Mouse (Mus musculus): ENCODE measurements around the gene Cdk12.
"Not testable (repeated sequence)": the region's sequence is repeated elsewhere in the genome, so short reads cannot be mapped to it uniquely, and the experiment has no call there.

The Cdk12 gene

DNA sequence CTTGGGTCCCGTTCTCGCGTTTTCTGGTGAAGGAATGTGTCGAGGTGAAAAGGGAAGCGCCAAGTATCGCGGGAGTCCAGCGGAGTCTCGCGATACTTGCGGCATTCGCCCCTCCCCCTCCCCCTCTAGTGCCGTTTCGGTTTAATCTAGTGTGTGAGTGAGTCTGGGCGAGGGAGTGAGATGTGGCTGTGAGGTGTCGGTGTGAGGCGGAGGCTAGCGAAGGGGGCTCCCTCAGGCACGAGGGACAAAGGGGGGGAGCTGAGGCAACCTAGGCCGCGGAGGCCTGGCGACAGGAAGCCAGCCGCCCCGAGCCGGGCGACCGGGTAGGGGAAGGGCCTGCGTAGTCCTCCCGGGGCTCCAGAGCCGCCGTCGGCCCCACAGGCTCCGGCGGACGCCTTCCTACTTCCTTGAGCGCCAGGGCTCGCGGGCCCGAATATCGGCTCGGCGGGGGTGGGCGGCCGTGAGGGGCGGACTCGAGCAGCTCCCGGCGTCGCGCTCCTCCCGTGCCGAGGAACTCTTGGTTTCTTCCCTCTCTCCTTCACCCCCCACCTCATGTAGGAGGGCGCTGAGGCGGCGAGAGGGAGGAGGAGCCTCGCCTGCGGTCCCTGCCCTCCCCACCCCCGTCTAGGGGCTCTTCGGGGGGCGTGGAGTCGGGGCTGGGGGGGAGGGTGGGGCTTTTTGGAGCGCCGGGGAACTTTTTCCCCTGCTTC is at the start of gene Cdk12:
Cdk12 (plus strand) TSS at position 419 of the 710 bp plus-strand sequence.
- peak; percentile 97 for DNase-seq

DNA sequence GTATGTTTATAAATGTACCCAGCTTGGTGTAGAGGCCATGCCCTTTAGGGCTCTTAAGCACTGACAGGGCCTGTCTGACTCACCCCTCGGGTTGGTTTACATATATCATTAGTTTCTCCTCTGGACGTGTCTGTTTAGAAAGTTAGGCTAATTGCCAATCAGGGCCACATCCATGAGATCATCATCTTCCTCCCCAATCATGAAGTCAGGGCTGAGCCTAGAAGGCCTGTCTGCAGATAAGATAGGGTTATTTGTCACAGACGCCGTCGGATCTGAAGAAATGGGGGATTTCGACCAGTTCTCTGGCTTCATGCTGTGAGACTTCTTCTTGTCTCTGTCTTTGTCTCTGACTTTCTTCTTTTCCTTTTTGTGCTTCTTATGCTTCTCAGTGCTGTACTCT is 47.8 kb upstream of the Cdk12 start:
- no peak for DNase-seq

DNA sequence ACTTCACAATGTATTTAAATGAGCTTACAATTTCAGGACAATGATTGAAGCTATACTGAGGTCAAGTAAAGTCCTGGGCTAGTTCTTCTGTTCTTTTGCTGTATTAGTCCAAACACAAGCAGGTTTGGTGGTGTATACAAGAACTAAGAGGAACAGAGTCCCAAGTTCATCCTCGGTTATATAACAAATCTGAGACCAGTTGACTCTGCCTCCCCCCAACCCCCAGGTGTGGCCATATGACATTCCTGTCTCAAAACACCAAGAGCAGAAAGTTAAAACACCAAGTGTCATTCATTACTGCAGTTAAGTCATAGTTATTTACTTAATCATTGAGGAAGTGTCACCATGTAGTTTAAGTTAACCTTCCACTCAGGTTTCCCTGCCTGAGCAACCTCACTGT is 34.5 kb upstream of the Cdk12 start:
- DNase-seq, result peak; percentile 27

DNA sequence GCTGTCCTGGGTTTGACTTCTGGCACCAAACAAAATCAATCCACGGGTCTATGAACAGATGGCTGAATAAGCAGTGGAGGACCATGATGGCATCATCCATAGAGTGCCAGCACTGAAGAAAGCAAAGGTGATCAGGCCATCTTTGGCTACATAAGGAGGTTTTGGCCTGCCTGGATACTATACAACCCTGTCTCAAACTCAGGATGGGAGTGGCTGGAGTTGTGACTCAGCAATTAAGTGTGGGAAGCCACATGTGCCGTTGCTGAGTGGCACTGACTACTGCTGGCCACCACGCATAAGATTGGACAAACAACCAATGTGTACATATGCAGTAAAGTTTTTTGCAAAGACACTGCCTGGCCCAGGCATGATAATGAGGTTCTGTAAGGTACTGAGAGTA is 20.7 kb upstream of the Cdk12 start:
- DNase-seq, result not testable (repeated sequence)

DNA sequence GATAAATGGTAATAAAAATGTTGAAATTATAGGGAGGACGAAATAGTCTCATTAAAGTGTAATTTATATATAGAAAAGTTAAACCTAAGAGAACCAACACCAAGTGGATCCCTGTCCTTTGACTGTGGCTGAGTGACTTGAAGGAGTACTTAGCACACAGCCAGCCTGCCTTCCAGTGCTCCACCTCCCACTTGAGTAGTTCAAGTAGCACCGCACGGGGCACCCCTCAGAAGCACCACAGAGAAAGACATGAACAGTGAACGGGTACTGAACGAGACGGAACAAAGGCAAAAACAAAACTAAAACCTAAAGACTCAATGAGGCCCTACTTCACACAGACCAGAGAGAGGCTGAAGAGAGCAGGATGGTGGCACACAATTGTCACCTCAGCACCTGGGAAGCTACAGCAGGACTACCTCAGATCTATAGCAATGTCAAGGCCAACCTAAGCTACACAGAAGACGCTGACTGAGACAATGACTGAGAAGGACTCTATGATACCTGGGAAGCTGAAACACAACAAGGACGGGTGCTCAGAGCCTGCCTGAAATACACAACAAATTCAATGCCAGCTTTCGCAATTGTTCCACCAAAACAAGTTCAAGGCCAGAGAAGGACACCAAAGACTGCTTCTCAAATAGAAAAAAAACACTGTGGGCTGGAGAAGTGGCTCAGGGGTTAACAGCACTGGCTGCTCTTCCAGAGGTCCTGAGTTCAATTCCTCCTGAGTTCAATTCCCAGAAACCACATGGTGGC is 15.0 kb upstream of the Cdk12 start:
- no peak for DNase-seq

DNA sequence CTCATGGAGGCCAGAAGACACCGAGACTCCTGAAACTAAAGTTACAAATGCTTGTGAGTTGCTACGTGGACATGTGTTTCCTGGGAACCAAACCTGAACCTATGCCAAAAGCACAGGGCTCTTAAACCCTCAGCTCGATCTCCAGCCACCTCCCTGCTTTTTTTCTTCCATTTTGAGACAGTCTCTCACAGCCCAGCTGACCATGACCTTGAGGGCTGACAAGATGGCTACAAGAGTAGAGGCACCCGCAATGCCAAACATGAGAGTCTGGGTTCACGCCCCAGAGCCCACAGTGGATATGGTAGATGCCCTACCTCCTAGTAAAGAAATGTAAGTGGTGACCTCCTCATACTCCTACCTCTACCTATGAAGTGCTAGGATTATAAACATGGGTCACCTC is 12.0 kb upstream of the Cdk12 start:
- no peak for DNase-seq

DNA sequence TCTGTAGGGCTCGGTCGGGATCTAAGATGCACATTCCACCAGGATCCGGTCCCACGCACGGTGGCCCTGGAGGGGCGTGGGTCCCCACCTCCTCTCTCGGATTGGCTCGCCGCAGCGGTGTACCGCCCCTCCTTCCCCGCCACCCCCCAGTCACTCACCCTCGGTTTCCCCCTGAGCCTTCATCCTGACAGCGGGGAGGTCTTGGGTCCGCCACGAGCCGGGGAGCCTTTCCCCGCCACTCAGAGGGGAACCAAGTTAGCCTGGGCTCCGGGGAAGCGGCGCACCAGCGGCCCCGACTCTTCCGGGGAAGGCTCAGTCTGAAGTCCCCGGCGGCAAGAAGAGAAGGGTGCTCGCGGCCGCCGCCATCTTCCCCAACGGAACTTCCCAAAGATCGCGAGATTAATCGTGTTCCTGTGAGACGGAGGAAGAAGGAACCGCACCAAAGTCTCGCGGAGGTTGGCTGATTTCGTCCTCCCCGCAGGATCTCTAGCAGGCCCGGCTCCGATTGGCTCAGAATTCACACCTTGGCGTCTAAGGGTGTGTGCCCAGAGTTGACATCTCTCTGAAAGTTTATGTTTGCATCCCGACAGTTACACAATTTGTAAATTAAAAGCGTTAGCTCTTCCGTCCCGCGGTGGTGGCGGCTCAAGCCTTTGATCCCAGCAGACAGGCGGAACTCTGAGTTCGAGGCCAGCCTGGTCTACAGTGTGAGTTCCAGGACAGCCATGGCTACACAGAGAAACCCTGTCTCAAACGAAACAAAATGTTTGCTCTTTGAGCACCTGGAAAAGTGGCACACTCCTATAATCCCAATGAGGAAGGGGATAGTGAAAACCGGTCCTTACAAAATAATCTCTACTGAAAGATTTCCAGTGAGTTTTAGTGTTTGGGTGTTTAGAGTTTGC is 9.7 kb upstream of the Cdk12 start, which contains the start of gene Med1:
Med1 (minus strand) TSS at position 393 of the 905 bp plus-strand sequence.
- DNase-seq, result peak; percentile 95

DNA sequence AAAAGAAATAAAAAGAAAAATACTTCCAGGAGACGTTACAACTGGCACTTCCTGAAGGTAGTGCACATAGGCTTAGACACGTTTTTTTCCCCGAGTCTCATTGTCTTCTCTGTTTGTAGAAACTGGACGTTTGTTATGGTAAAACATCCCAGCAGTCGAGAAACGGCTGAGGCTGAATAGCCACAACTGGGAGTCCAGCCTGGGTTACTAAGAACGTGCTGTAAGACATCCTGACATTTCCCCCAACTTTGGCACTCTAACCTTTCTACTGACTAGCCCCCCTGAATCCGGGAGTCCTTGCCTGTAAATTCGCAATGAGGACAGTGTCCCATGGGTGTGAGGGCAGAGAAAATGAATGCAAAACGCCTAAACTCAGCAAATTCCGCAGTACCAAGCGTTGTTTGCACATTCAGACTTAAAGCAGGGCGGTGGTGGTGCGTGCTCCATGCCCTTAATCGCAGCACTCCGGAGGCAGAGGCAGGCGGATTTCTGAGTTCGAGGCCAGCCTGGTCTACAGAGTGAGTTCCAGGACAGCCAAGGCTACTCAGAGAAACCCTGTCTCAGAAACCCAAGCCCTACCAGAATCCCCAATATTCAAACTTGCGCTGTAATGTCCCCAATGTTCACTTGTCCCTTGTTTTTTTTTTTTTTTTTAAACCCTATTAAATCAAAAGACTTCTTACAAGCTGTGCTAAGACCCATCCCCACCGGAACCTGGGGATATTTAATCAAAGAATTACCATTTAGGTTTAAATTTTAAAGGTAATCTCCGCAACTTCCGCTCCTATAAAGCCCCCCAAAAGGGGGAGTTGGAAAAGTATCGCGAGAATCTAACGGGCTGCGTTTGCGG is 843 bp upstream of the Cdk12 start:
- peak; percentile 39 for DNase-seq

DNA sequence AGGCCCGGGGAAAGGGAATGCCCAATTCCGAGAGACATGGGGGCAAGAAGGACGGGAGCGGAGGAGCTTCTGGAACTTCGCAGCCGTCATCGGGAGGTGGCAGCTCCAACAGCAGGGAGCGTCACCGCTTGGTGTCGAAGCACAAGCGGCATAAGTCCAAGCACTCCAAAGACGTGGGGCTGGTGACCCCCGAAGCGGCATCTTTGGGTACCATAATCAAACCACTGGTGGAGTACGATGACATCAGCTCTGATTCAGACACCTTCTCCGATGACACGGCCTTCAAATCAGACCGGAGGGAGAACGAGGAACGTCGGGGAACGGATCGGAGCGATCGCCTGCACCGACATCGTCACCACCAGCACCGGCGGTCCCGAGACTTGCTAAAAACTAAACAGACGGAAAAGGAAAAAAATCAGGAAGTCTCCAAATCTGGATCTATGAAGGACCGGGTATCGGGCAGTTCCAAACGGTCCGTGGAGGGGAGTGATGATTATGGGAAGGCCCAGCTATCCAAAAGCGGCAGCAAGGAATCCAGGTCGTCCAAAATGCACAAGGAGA is 572 bp downstream of the Cdk12 start:
- DNase-seq, result peak; percentile 52

DNA sequence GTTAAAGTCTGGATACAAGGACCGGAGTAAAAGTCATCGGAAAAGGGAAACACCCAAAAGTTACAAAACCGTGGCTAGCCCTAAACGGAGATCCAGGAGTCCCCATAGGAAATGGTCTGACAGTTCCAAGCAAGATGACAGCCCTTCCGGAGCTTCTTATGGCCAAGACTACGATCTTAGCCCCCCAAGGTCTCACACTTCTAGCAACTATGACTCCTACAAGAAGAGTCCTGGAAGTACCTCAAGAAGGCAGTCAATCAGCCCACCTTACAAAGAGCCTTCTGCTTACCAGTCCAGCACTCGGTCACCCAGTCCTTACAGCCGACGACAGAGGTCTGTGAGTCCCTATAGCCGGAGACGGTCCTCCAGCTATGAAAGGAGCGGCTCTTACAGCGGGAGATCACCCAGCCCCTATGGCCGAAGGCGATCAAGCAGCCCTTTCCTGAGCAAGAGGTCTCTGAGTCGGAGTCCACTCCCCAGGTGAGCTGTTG is 1.1 kb downstream of the Cdk12 start:
- peak; percentile 30 for DNase-seq

DNA sequence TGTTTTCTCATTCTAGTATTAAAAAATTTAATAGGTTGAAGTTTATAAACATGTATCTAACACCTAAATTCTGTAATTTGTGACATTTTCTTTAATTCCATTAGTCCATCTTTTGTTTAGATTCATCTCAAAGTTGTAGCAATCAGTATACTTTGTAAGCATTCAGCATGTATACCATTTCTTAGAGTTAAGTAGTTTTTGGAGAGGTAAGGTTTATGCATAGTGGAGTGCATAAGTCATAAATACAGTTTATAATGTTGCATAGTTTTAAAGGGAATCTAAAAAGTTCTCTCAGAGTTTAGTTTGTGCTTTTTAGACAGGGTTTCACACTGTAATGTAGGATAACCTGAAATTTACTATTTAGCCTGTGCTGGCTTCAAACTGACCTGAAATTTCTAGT is 2.6 kb downstream of the Cdk12 start:
- DNase-seq, result no peak

DNA sequence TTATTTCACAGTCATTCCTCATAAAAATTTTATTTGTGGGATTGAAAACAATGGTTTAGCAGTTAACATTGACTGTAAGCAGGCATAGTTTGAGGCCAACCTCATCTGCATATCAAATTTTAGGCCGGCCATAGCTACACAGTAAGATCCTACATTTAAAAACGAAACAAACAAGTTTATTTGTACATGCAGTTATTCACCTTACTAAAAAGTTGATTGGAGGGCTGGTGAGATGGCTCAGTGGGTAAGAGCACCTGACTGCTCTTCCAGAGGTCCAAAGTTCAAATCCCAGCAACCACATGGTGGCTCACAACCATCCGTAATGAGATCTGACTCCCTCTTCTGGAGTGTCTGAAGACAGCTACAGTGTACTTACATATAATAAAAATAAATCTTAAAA is 3.4 kb downstream of the Cdk12 start:
- DNase-seq, result peak; percentile 49

DNA sequence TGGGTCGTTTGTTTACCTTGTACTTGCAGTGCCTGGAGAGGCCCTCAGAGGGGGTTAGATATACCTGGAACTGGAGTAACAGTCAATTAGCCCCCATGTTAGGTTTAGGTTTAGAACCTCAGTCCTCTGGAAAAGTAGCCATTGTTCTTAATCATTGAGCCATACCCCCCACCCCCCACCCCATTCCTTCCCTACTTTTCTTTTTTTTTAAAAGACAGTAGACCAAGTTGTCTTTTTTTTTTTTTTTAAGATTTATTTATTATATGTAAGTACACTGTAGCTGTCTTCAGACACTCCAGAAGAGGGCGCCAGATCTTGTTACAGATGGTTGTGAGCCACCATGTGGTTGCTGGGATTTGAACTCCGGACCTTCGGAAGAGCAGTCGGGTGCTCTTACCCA is 6.8 kb downstream of the Cdk12 start:
- not testable (repeated sequence) for DNase-seq

DNA sequence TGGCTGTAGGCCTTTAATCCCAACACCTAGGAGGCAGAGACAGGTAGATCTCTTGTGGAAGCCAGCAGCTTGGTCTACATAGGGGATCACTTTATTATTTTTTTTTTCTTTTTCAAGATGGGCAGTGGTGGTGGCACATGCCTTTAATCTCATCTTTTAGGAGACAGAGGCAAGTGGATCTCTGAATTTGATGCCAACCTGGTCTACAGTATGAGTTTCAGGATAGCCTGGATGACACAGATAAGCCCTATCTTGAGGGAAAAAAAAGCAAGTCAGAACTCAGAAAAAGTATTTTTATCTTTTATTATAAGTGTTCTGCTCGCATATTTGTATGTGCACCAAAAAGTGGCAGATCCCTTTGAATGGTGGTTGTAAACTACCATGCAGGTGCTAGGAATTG is 10.5 kb downstream of the Cdk12 start:
- DNase-seq, result no peak

DNA sequence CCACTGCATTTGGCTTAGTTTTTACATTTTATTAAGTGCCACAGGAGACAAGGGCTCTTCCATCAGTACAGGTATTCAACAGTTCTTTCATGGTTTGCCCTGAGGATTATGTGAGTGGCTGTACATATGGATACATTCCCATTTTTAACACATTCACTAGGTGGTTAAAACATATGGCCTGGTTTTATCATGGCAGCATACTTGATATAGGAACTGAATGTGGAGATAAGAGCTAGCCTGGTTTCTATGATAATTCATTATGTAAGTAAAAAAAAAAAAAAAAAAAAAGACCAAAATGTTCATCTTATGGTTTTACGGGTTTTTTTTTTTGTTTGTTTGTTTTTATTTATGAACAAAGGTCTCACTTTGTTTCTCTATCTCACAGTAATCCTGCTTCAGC is 23.5 kb downstream of the Cdk12 start:
- DNase-seq, result no peak

DNA sequence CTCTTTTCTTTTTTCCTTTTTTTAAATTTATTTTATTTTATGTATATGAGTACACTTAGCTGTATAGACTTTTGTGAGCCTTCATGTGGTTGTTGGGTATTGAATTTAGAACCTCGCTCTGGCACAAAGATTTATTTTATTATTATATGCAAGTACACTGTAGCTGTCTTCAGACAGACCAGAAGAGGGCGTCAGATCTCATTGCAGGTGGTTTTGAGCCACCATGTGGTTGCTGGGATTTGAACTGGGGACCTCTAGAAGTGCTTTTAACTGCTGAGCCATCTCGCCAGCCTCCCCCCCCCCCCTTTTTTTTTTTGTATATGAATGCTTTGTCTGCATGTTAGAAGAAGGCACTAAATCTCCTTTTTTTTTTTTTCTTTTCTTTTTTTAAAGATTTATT is 35.6 kb downstream of the Cdk12 start:
- DNase-seq, result no peak

DNA sequence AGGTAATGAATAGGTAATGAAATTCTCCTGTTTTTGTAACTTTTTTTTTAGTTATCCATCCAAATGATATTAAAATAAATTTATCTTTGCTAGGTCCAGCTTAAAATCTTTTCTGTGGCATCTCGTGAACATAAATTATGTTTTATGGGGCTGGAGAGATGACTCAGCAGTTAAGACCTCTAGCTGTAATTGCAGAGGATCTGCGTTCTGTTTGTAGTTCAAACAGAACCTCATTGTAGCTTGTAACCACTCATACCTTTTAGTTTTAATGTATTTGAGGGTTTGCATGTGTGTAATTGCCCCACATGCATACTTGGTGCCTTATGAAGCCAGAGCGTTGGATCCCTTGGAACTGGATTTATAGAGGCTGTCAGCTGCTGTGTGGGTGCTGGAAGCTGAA is 36.1 kb downstream of the Cdk12 start:
- DNase-seq, result no peak

DNA sequence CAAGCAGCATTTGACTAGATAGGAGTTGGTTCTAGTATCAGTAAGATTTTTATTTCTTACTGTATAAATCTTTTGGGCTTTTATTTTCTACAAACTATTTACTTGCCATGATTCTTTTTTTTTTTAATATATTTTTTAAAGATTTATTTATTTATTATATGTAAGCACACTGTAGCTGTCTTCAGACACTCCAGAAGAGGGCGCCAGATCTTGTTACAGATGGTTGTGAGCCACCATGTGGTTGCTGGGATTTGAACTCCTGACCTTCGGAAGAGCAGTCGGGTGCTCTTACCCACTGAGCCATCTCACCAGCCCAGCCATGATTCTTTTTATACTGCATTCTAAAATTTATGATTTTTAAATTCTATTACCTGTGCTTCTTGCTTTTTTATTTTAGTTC is 40.1 kb downstream of the Cdk12 start:
- not testable (repeated sequence) for DNase-seq

DNA sequence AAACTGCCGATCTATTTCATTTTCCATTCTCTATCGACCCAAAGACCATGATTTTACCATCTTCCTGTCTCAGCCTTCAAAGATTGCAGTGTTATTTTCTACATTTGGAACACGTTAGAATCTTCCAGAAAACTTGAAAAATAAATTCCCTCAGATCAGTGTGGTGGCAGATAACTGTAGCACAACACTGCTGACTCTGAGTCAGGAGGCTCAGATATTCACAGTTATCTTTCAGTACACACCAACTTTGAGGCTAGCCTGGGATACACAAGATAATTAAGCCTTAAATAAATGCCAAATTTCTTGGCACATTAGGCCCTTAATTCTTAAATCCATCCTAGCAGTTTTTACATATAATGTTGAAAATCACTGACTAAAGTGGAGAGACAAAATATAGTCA is 41.6 kb downstream of the Cdk12 start:
- DNase-seq, result no peak

DNA sequence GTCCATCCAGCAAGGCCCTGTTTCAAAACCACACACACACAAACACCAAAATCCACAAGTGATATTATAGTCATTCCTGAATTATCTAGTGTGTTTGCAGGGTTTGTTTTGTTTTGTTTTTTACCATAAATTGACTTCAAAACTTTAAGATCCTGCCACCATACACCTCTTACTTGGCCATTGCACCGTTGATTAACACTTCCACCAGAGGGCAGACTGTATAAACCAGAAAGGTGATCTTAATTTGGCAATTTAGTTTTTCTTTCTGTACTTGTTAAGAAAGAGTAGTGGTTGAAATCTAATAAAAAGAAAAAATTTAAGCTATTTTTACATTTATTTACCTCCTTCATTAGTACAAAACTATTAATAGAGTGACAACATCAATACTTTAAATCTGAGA is 44.5 kb downstream of the Cdk12 start:
- DNase-seq, result no peak

DNA sequence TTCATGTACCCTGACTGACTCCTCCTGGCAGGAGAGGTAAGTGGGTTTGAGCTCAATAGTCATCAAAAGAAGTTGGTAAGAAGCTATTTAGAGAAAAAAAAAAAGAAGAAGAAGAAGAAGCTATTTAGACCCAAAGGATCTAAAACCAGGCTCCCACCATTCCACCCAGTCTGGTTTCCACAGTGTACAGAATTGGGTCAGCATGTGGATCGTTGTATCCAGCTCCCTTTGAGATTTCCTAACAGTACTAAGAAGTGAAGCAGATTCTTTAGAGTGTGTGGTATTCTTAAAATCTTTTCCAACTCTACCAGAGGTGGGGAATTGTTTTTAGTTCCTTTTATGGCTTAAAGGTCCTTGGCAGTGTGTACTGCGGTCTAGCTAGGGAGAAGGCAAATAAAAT is 50.9 kb downstream of the Cdk12 start:
- DNase-seq, result no peak
